Comparison of ENCODE assay signal across 7 mouse cellular contexts in the genomic region with DNA sequence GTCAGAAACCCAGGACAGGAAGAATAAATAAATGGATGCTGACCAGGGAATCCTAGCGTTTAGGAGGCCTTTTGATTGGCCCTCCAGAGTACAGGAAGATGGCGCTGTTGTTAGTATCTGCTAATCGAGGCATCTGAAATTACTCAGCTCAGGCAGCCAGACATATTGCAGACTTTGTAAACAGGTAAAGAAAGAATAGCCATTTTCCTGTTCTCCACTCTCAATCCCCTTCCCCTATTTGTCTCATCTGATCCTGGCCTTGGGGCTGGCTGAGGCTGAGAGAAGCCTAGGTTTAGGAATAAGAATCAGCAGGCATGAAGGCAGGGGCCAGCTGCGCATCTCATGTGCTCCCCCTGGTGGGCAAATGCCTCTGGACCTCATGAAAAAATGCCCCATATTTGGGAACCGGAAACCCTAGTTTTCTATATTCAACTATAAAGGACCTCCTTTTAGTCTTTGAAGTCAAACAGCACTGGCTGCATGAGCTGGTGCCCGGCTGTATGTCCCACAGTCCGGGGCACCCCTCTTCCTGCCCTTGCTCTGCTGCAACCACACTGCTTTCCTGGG. TPM values are rescaled to one million over a fixed set of nuclear protein-coding genes. Genes with fewer than 3 reads are reported as not detected.
A peak's percentile ranks its signal among the peaks of the same experiment; 100 is the strongest.
DNase-seq lines count a peak whose midpoint lies in the region; TF ChIP-seq lines count a peak whose summit lies in the region.

No protein-coding gene starts in this region.

- TF ChIP-seq RAD21 in CH12.LX (IDR thresholded peaks at IDR 0.05; ENCODE audit: low read depth, low read length) = peak; percentile 52

- dilution Hi-C loops in CH12.LX (cut with MboI; ENCODE audit: extremely low pct_ligation_motif_present, extremely low pct_unique_long_range_greater_than_20kb, low sequenced_read_pairs) = no loop called here

- in situ Hi-C loops in CH12.LX (cut with MboI; ENCODE audit: low pct_ligation_motif_present, low pct_unique_long_range_greater_than_20kb, low sequenced_read_pairs) = loop anchor here (10.0 kb wide), 1 partner anchor 183 kb away; no protein-coding TSS in a partner anchor

- H3K79me2 ChIP-seq in CH12.LX (replicated peaks; ENCODE audit: control insufficient read depth, extremely low read depth, insufficient read depth, poor library complexity, severe bottlenecking) = no peaks in the 10 kb centered on the region

- DNase-seq in CH12.LX (ENCODE audit: extremely low read depth) = peak; percentile 41
- DNase-seq in adrenal gland, adult (ENCODE audit: inconsistent age in 2 of 2, low spot score in 1 of 2) = peak; percentile 83 to 95
- DNase-seq in embryo, embryonic 10 days (ENCODE audit: low spot score) = peak; percentile 88
- peak; percentile 84 to 90 for DNase-seq in heart, postnatal 14 days
- DNase-seq in layer of hippocampus, postnatal 14 days (ENCODE audit: low spot score in 2 of 2) = peak; percentile 66 to 68
- peak; percentile 77 to 85 for DNase-seq in lung, postnatal 4 days

- 28% methylated on average over 7 of the region's 7 CpGs for WGBS in small intestine, adult 2 months

- no peak overlapping the region for H3K4me2 ChIP-seq in CH12.LX (ENCODE audit: insufficient read depth, low read depth, poor library complexity, severe bottlenecking)

- H3K27ac ChIP-seq in CH12.LX (ENCODE audit: insufficient read depth, low read depth) = no peak overlapping the region
- H3K27ac ChIP-seq in small intestine, adult 2 months (ENCODE audit: insufficient read depth, low read depth, low read length) = no peak overlapping the region

- H3K4me1 ChIP-seq in CH12.LX (ENCODE audit: control insufficient read depth in 1 of 2, insufficient read depth in 2 of 2) = 0 out of 4 replicates have a peak, but pooled peaks cover 0 to 2% of the 10 kb centered on the region in 2 experiments
- 0 out of 2 replicates have a peak, but pooled peaks cover 3% of the 10 kb centered on the region for H3K4me1 ChIP-seq in small intestine, adult 2 months (ENCODE audit: control insufficient read depth, insufficient read depth, insufficient read length, low read length)

- intact Hi-C loops in heart, postnatal 14 days (cut with DNase I) = loop anchor here (1.0 to 5.0 kb wide), 6 partner anchors 19 to 181 kb away; no protein-coding TSS in a partner anchor

- H3K9me3 ChIP-seq in CH12.LX (replicated peaks; ENCODE audit: low read length) = peaks cover 9% of the 10 kb centered on the region

- TF ChIP-seq CTCF in CH12.LX (conservative IDR thresholded peaks at IDR 0.05 in 1 of 2, IDR thresholded peaks at IDR 0.05 in 1 of 2; ENCODE audit: low read depth in 2 of 2, low read length in 2 of 2) = peak in 1 of 2 experiments; percentile 70; a peak in 3 of 4 replicates
- peak; percentile 87; the same call in 1 of the 2 replicates for TF ChIP-seq CTCF in small intestine, adult 2 months (IDR thresholded peaks at IDR 0.05; ENCODE audit: extremely low read depth, insufficient read length, insufficient replicate concordance, low read depth, low read length)

- H3K9ac ChIP-seq in CH12.LX (ENCODE audit: insufficient read depth, low read depth) = no peak overlapping the region

- H3K4me3 ChIP-seq in CH12.LX (replicated peaks in 1 of 3; ENCODE audit: low read depth in 2 of 3, low read length in 2 of 3, poor library complexity in 1 of 3) = no peak overlapping the region
- no peak overlapping the region for H3K4me3 ChIP-seq in small intestine, adult 2 months (ENCODE audit: low read depth, low read length)

- no peak for TF ChIP-seq EP300 in CH12.LX (IDR thresholded peaks at IDR 0.05; ENCODE audit: low read length)

- H3K36me3 ChIP-seq in CH12.LX (replicated peaks in 1 of 2; ENCODE audit: control insufficient read depth in 1 of 2, insufficient read depth in 1 of 2, low read length in 1 of 2) = no peaks in the 10 kb centered on the region
- H3K36me3 ChIP-seq in small intestine, adult 2 months (ENCODE audit: control insufficient read depth, insufficient read depth, low read length) = no peaks in the 10 kb centered on the region

- H3K27me3 ChIP-seq in CH12.LX (replicated peaks) = peaks cover 59% of the 10 kb centered on the region
- no peaks in the 10 kb centered on the region for H3K27me3 ChIP-seq in small intestine, adult 2 months (ENCODE audit: control insufficient read depth, insufficient read depth, low read length)

- TF ChIP-seq POLR2A in CH12.LX (IDR thresholded peaks at IDR 0.05; ENCODE audit: low read depth, low read length) = no peak
- TF ChIP-seq POLR2A in small intestine, adult 2 months (IDR thresholded peaks at IDR 0.05; ENCODE audit: low read depth, low read length) = no peak

TF ChIP-seq in CH12.LX, 34 proteins besides CTCF, POLR2A, EP300 and RAD21:
- TF ChIP-seq SMC3 (IDR thresholded peaks at IDR 0.05; ENCODE audit: low read depth, low read length) = peak; percentile 72
- no peak for TF ChIP-seq ZC3H11A (IDR thresholded peaks at IDR 0.05; ENCODE audit: low read depth, low read length)

RNA-seq across cellular contexts. Expression of a gene that starts 44.8 kb away (rescaled TPM):
- total RNA-seq in CH12.LX (2012; rRNA removed) (3.9 and 4.3 TPM in 2 replicates), CH12.LX (2014; rRNA removed) (4.4 and 6.1 TPM in 2 replicates)
- 7.4 and 8.3 TPM in 2 replicates for polyA plus RNA-seq in CH12.LX (2012; ENCODE audit: insufficient read length, low read depth)
- total RNA-seq in heart, postnatal 14 days (2021) = 10 to 100 TPM; 38.7 to 40.2 TPM
- total RNA-seq in layer of hippocampus, postnatal 14 days (2021) = 10 to 100 TPM; 26.5 to 28.7 TPM
- polyA plus RNA-seq in small intestine, adult 2 months (2012; rRNA removed) = 2.7 and 6.3 TPM in 2 replicates

RNA-seq across cellular contexts. Expression of a gene that starts 48.7 kb away (rescaled TPM):
- total RNA-seq in CH12.LX (2012; rRNA removed) = not detected in 2 replicates
- total RNA-seq in CH12.LX (2014; rRNA removed) = not detected in 2 replicates
- not detected in 2 replicates for polyA plus RNA-seq in CH12.LX (2012; ENCODE audit: insufficient read length, low read depth)
- 10 to 100 TPM; 17.1 to 22.3 TPM for total RNA-seq in heart, postnatal 14 days (2021)
- total RNA-seq in layer of hippocampus, postnatal 14 days (2021) = 1 to 10 TPM; 3.3 to 4.7 TPM
- 67.9 and 221 TPM in 2 replicates for polyA plus RNA-seq in small intestine, adult 2 months (2012; rRNA removed)

Comparison
In these comparisons a context has a peak if more than half of its experiments do, and no peak if none do; other contexts are left out.
1. RNA of a gene that starts 48.7 kb away (total RNA-seq): 17.1 to 22.3 TPM in heart, postnatal 14 days and 3.3 to 4.7 TPM in layer of hippocampus, postnatal 14 days; not detected in CH12.LX; every median in the first group is over 4 times any median in the second.
2. Peak in every context shown above with its lines, with median percentiles within 50 percentile points of each other: DNase-seq.